Mouse (Mus musculus) liver, embryonic 14.5 days (tissue): ENCODE measurements around the gene Apaf1. TPM values are rescaled to one million over a fixed set of nuclear protein-coding genes. Genes with fewer than 3 reads are reported as not detected.

Experiments
- ATAC-seq: fragments of 200-750 bp; cut with Nextera tagmentation; 2 replicates; pipeline ENCODE4 v1.8.0; 2017; ENCODE audit warnings: moderate number of reproducible peaks, mild to moderate bottlenecking, moderate library complexity; ENCODE audit not compliant: insufficient read depth
- DNase-seq, 3 experiments: peaks; one replicate each; pipeline ENCODE4 v3.0.0-alpha.2; 2012 to 2013; ENCODE audit warnings: low read depth in 3 of 3, low spot score in 3 of 3
- H3K27ac ChIP-seq: fragments of 300-500 bp; sonication (generic); 2 replicates; pipeline ENCODE4 v1.5.1; 2014; ENCODE audit warnings: moderate library complexity, mild to moderate bottlenecking, control low read depth, inconsistent platforms
- H3K27me3 ChIP-seq: fragments of 300-500 bp; sonication (generic); 2 replicates; pipeline ENCODE4 v1.6.1; 2014; ENCODE audit warnings: mild to moderate bottlenecking, low read length, moderate library complexity; ENCODE audit not compliant: control insufficient read depth, insufficient read depth
- H3K36me3 ChIP-seq: fragments of 300-500 bp; sonication (generic); replicated peaks from 2 replicates; pipeline ENCODE4 v1.6.1; 2014; ENCODE audit warnings: low read depth; ENCODE audit not compliant: control insufficient read depth, insufficient read depth
- H3K4me1 ChIP-seq, 2 experiments: fragments of 200-500 bp in 1 of 2; fragments of 300-500 bp in 1 of 2; sonication (generic) in 1 of 2; replicated peaks; 2 replicates each; pipeline ENCODE4 v1.6.1; 2012 to 2014; ENCODE audit warnings: antibody characterized with exemption in 1 of 2, inconsistent platforms in 1 of 2, low read length in 1 of 2; ENCODE audit not compliant: control insufficient read depth in 2 of 2, insufficient read depth in 2 of 2
- H3K4me2 ChIP-seq: fragments of 300-500 bp; sonication (generic); 2 replicates; pipeline ENCODE4 v1.6.1; 2014; ENCODE audit warnings: low read depth, mild to moderate bottlenecking, control low read depth, moderate library complexity
- H3K4me3 ChIP-seq, 2 experiments: fragments of 200-500 bp in 1 of 2; fragments of 300-500 bp in 1 of 2; sonication (generic) in 1 of 2; 2 replicates each; pipeline ENCODE4 v1.5.1; 2012 to 2014; ENCODE audit warnings: low read depth in 2 of 2, low read length in 2 of 2, mild to moderate bottlenecking in 2 of 2, control low read depth in 1 of 2, inconsistent platforms in 1 of 2, moderate library complexity in 1 of 2; ENCODE audit not compliant: insufficient read depth in 1 of 2
- H3K9ac ChIP-seq: fragments of 300-500 bp; sonication (generic); replicated peaks from 2 replicates; pipeline ENCODE4 v1.6.1; 2014; ENCODE audit warnings: mild to moderate bottlenecking, control low read depth, moderate library complexity
- H3K9me3 ChIP-seq: fragments of 300-500 bp; sonication (generic); 2 replicates; pipeline ENCODE4 v1.6.1; 2016; ENCODE audit warnings: low read length, mixed read lengths; ENCODE audit not compliant: control insufficient read depth
- CTCF ChIP-seq: IDR thresholded peaks from 2 replicates; pipeline ENCODE4 v1.5.1; 2016; ENCODE audit warnings: antibody characterized with exemption, low read depth, control low read depth
- EP300 ChIP-seq: IDR thresholded peaks from 2 replicates; pipeline ENCODE4 v1.6.1; 2016; ENCODE audit warnings: antibody characterized with exemption, low read depth
- WGBS: fragments of 180-500 bp; shearing (Covaris S2); extraction: QIAGEN DNeasy Blood & Tissue Kit; methylation state at CpG from one replicate; pipeline ENCODE4 v1.1.7; 2014; ENCODE audit not compliant: insufficient replicate concordance; 5-methylcytosine and 5-hydroxymethylcytosine counted together
- polyA plus RNA-seq, 2 experiments: library from polyadenylated mRNA; depleted of rRNA in 1 of 2; stranded (reverse) in 1 of 2; unstranded in 1 of 2; fragments of >200 nt; fragmentation: Nextera tagmentation in 1 of 2; extraction: Ambion mirVana in 1 of 2; gene quantifications; 2 replicates each; pipeline versions ENCODE4 v1.2.1 to v1.2.3; 2012 to 2014

The Apaf1 gene
- polyA plus RNA-seq, 2 experiments = 7.2 to 8.2 TPM

GRCm38 (mm10) chr10:91126618-91127355 lies 44.2 kb upstream of the Apaf1 start:
- no peak overlapping the region for H3K9ac ChIP-seq
- peaks cover 7 to 16% of the 10 kb centered on the region in 2 experiments for H3K4me1 ChIP-seq
- DNase-seq (no peak), ATAC-seq (no peak)
- H3K36me3 ChIP-seq = peaks cover 2% of the 10 kb centered on the region
- no peak overlapping the region for H3K4me2 ChIP-seq
- H3K4me3 ChIP-seq = no peak overlapping the region
- H3K9me3 ChIP-seq = no peaks in the 10 kb centered on the region
- no peak overlapping the region for H3K27ac ChIP-seq
- TF ChIP-seq EP300 (no peak), CTCF (no peak)
- H3K27me3 ChIP-seq = no peaks in the 10 kb centered on the region
- 49% methylated on average over 10 of the region's 10 CpGs for WGBS

- no peak for TF ChIP-seq EP300
- TF ChIP-seq CTCF = no peak
- Histone ChIP-seq H3K4me2 (peak within 1 kb of the TSS; percentile 81), H3K27me3 (no peaks in the 10 kb centered on the region), H3K4me1 (peaks cover 8 to 17% of the 10 kb centered on the region in 2 experiments), H3K27ac (peak within 1 kb of the TSS; percentile 59), H3K9me3 (no peaks in the 10 kb centered on the region), H3K4me3 (peak within 1 kb of the TSS; percentile 80 to 92), H3K36me3 (peaks cover 25% of the 10 kb centered on the region), H3K9ac (peak within 1 kb of the TSS; percentile 84)
- WGBS = 9% methylated on average over 59 of the region's 59 CpGs
- peak; percentile 96 to 98 (median 96) for DNase-seq
- peak; percentile 96 for ATAC-seq
Observed at GRCm38 (mm10) chr10:91123828-91124822, 41.6 kb upstream of the Apaf1 start, which contains the start of gene Slc25a3. Slc25a3 (minus strand) TSS chr10:91124059.

- WGBS = 0% methylated on average over 44 of the region's 44 CpGs
- Histone ChIP-seq H3K4me1 (peaks cover 8 to 17% of the 10 kb centered on the region in 2 experiments), H3K27ac (peak overlapping the region; percentile 54), H3K9ac (peak overlapping the region; percentile 84), H3K27me3 (no peaks in the 10 kb centered on the region), H3K9me3 (no peaks in the 10 kb centered on the region), H3K4me3 (peak overlapping the region; percentile 80 to 92), H3K36me3 (peaks cover 33% of the 10 kb centered on the region), H3K4me2 (peak overlapping the region; percentile 76)
- ATAC-seq = peak; percentile 66
- DNase-seq = peak in 1 of 3 experiments; percentile 37
- TF ChIP-seq CTCF (no peak; the same call in 1 of the 2 replicates), EP300 (no peak)
Observed at GRCm38 (mm10) chr10:91123281-91123827, 40.8 kb upstream of the Apaf1 start.

- Histone ChIP-seq H3K27ac (peak overlapping the region; percentile 54; the same call in 1 of the 2 replicates), H3K36me3 (peaks cover 40% of the 10 kb centered on the region), H3K9ac (peak overlapping the region; percentile 84), H3K9me3 (no peaks in the 10 kb centered on the region), H3K4me3 (peak overlapping the region; percentile 80 to 92), H3K4me1 (peaks cover 8 to 17% of the 10 kb centered on the region in 2 experiments), H3K27me3 (no peaks in the 10 kb centered on the region), H3K4me2 (peak overlapping the region; percentile 76)
- TF ChIP-seq CTCF = no peak
- TF ChIP-seq EP300 = no peak
- no peak for DNase-seq
- ATAC-seq = no peak
- WGBS = 10% methylated on average over 6 of the region's 6 CpGs
Observed at GRCm38 (mm10) chr10:91122646-91123045, 40.1 kb upstream of the Apaf1 start.
